Mouse (Mus musculus) G1E (cell line): Measurements from ENCODE around the gene Rbms3. TPM values are rescaled to one million over a fixed set of nuclear protein-coding genes. Genes with fewer than 3 reads are reported as not detected.

Experiments used
- ATAC-seq: 2 replicates; pipeline ENCODE4 v1.8.0; 2016; ENCODE audit warnings: mild to moderate bottlenecking; ENCODE audit not compliant: insufficient number of reproducible peaks, poor library complexity, low FRiP score, severe bottlenecking; ENCODE audit errors: extremely low read depth
- DNase-seq: peaks from one replicate; pipeline ENCODE4 v3.0.0; 2012; ENCODE audit warnings: low spot score
- H3K27me3 ChIP-seq: 2 replicates; pipeline ENCODE4 v1.6.1; 2012; ENCODE audit warnings: mild to moderate bottlenecking, low read length, inconsistent platforms; ENCODE audit not compliant: insufficient read depth
- H3K36me3 ChIP-seq: replicated peaks from 2 replicates; pipeline ENCODE3; 2012; ENCODE audit warnings: mild to moderate bottlenecking, inconsistent platforms
- H3K4me1 ChIP-seq: 2 replicates; pipeline ENCODE4 v1.6.1; 2012; ENCODE audit warnings: low read depth, low read length, inconsistent platforms, mixed read lengths; ENCODE audit not compliant: insufficient read depth
- H3K4me3 ChIP-seq: 2 replicates; pipeline ENCODE4 v1.5.1; 2012; ENCODE audit warnings: low read depth, mild to moderate bottlenecking, inconsistent platforms, low read length, moderate library complexity, mixed read lengths
- H3K9me3 ChIP-seq: replicated peaks from 2 replicates; pipeline ENCODE4 v1.6.1; 2012; ENCODE audit warnings: inconsistent platforms
- CTCF ChIP-seq: IDR thresholded peaks from 2 replicates; pipeline ENCODE4 v1.5.1; 2012; ENCODE audit warnings: low read depth, low read length, inconsistent platforms, mixed read lengths
- GATA1 ChIP-seq: IDR thresholded peaks from 2 replicates; pipeline ENCODE4 v1.6.1; 2012; ENCODE audit warnings: borderline replicate concordance, low read length, inconsistent platforms, mixed read lengths
- GATA2 ChIP-seq: IDR thresholded peaks from 2 replicates; pipeline ENCODE4 v1.6.1; 2012; ENCODE audit warnings: low read depth, low read length, inconsistent platforms, borderline replicate concordance
- POLR2AphosphoS5 ChIP-seq: IDR thresholded peaks from 2 replicates; pipeline ENCODE4 v1.6.1; 2012; ENCODE audit warnings: low read depth, low read length, inconsistent platforms; ENCODE audit not compliant: insufficient replicate concordance
- TAL1 ChIP-seq: conservative IDR thresholded peaks from 2 replicates; pipeline ENCODE4 v1.6.1; 2012; ENCODE audit warnings: low read depth, low read length, inconsistent platforms, mixed read lengths
- polyA plus RNA-seq: library from polyadenylated mRNA; stranded (reverse); fragments of >175 nt; gene quantifications from 2 replicates; pipeline ENCODE4 v1.2.3, GENCODE M21; 2012
- total RNA-seq, 2 experiments: library from RNA; stranded (forward) in 1 of 2; stranded (reverse) in 1 of 2; fragments of 200-1000 nt in 1 of 2; fragments of >200 nt in 1 of 2; fragmentation: Nextera tagmentation in 1 of 2; gene quantifications; 2 replicates each; pipeline ENCODE4 v1.2.3; 2014 to 2017

Rbms3 gene
- total and polyA plus RNA-seq, 3 experiments: 0.16 TPM; not detected in 2

- H3K9me3 ChIP-seq: peaks cover 55% of the 10 kb centered on the region
- no peak for TF ChIP-seq GATA2
- TF ChIP-seq GATA1: no peak
- no peak for TF ChIP-seq TAL1
- no peak for TF ChIP-seq POLR2AphosphoS5
- TF ChIP-seq CTCF: no peak
- ATAC-seq (no peak), DNase-seq (no peak)
- no peaks in the 10 kb centered on the region for H3K4me1 ChIP-seq
- H3K36me3 ChIP-seq: no peaks in the 10 kb centered on the region
- no peaks in the 10 kb centered on the region for H3K27me3 ChIP-seq
- no peak overlapping the region for H3K4me3 ChIP-seq
These were observed 710.2 kb downstream of the Rbms3 start for GRCm38 (mm10) chr9:116919441-116920019.

GRCm38 (mm10) chr9:116912493-116912847 lies 717.2 kb downstream of the Rbms3 start:
- H3K4me3 ChIP-seq: no peak overlapping the region
- no peak for TF ChIP-seq GATA2
- no peak for TF ChIP-seq POLR2AphosphoS5
- TF ChIP-seq TAL1: no peak
- TF ChIP-seq CTCF: no peak
- TF ChIP-seq GATA1: no peak
- no peaks in the 10 kb centered on the region for H3K4me1 ChIP-seq
- H3K27me3 ChIP-seq: no peaks in the 10 kb centered on the region
- ATAC-seq (no peak), DNase-seq (no peak)
- no peaks in the 10 kb centered on the region for H3K36me3 ChIP-seq
- peaks cover 33% of the 10 kb centered on the region for H3K9me3 ChIP-seq

GRCm38 (mm10) chr9:116911781-116912492 lies 717.8 kb downstream of the Rbms3 start:
- ATAC-seq (no peak), DNase-seq (no peak)
- TF ChIP-seq GATA1 (no peak), TAL1 (no peak), CTCF (no peak), GATA2 (no peak), POLR2AphosphoS5 (no peak)
- H3K4me3 ChIP-seq: no peak overlapping the region
- no peaks in the 10 kb centered on the region for H3K36me3 ChIP-seq
- H3K27me3 ChIP-seq: no peaks in the 10 kb centered on the region
- H3K4me1 ChIP-seq: no peaks in the 10 kb centered on the region
- peaks cover 36% of the 10 kb centered on the region for H3K9me3 ChIP-seq

GRCm38 (mm10) chr9:116909511-116909910 lies 720.2 kb downstream of the Rbms3 start:
- ATAC-seq (no peak), DNase-seq (no peak)
- Histone ChIP-seq H3K9me3 (peaks cover 30% of the 10 kb centered on the region), H3K4me3 (no peak overlapping the region), H3K36me3 (no peaks in the 10 kb centered on the region), H3K27me3 (no peaks in the 10 kb centered on the region), H3K4me1 (no peaks in the 10 kb centered on the region)
- TF ChIP-seq GATA2 (no peak), GATA1 (no peak), TAL1 (no peak), CTCF (no peak), POLR2AphosphoS5 (no peak)

GRCm38 (mm10) chr9:116906955-116907354 lies 722.8 kb downstream of the Rbms3 start:
- TF ChIP-seq CTCF (no peak), POLR2AphosphoS5 (no peak)
- Histone ChIP-seq H3K27me3 (no peaks in the 10 kb centered on the region), H3K4me3 (no peak overlapping the region), H3K36me3 (no peaks in the 10 kb centered on the region), H3K4me1 (no peaks in the 10 kb centered on the region), H3K9me3 (peaks cover 45% of the 10 kb centered on the region)
- no peak for ATAC-seq
- no peak for DNase-seq

- TF ChIP-seq POLR2AphosphoS5: no peak
- Histone ChIP-seq H3K36me3 (no peaks in the 10 kb centered on the region), H3K4me1 (no peaks in the 10 kb centered on the region), H3K4me3 (no peak overlapping the region), H3K9me3 (peaks cover 50% of the 10 kb centered on the region), H3K27me3 (no peaks in the 10 kb centered on the region)
- ATAC-seq: no peak
- DNase-seq: no peak
These were observed 724.1 kb downstream of the Rbms3 start for GRCm38 (mm10) chr9:116905646-116906045.

GRCm38 (mm10) chr9:116903304-116903993 lies 726.3 kb downstream of the Rbms3 start:
- DNase-seq (no peak), ATAC-seq (no peak)
- no peaks in the 10 kb centered on the region for H3K27me3 ChIP-seq
- no peaks in the 10 kb centered on the region for H3K4me1 ChIP-seq
- H3K9me3 ChIP-seq: peaks cover 53% of the 10 kb centered on the region
- TF ChIP-seq GATA1 (no peak), CTCF (no peak), GATA2 (no peak), TAL1 (no peak), POLR2AphosphoS5 (no peak)
- no peak overlapping the region for H3K4me3 ChIP-seq
- no peaks in the 10 kb centered on the region for H3K36me3 ChIP-seq
